Mouse (Mus musculus) neural tube, embryonic 14.5 days (tissue): Measurements from ENCODE around the gene Jmjd7. TPM values are rescaled to one million over a fixed set of nuclear protein-coding genes. Genes with fewer than 3 reads are reported as not detected.

Experiments
- ATAC-seq: fragments of 200-750 bp; cut with Nextera tagmentation; 2 replicates; pipeline ENCODE4 v1.8.0; 2017; ENCODE audit warnings: low read depth, mild to moderate bottlenecking, moderate TSS enrichment, moderate library complexity
- H3K27ac ChIP-seq: fragments of 300-500 bp; sonication (generic); 2 replicates; pipeline ENCODE4 v1.5.1; 2014; ENCODE audit warnings: low read depth, mild to moderate bottlenecking, control low read depth, low read length, moderate library complexity, mixed read lengths
- H3K27me3 ChIP-seq: fragments of 300-500 bp; sonication (generic); 2 replicates; pipeline ENCODE4 v1.6.1; 2014; ENCODE audit warnings: low read length; ENCODE audit not compliant: control insufficient read depth, insufficient read depth
- H3K36me3 ChIP-seq: fragments of 300-500 bp; sonication (generic); 2 replicates; pipeline ENCODE4 v1.6.1; 2014; ENCODE audit warnings: low read length, mixed read lengths; ENCODE audit not compliant: control insufficient read depth, insufficient read depth
- H3K4me1 ChIP-seq: fragments of 300-500 bp; sonication (generic); 2 replicates; pipeline ENCODE4 v1.6.1; 2014; ENCODE audit warnings: low read length; ENCODE audit not compliant: control insufficient read depth, insufficient read depth
- H3K4me2 ChIP-seq: fragments of 300-500 bp; sonication (generic); 2 replicates; pipeline ENCODE4 v1.6.1; 2014; ENCODE audit warnings: mild to moderate bottlenecking, low read depth, low read length, control low read depth
- H3K4me3 ChIP-seq: fragments of 300-500 bp; sonication (generic); 2 replicates; pipeline ENCODE4 v1.5.1; 2014; ENCODE audit warnings: low read depth, low read length, control low read depth, mixed read lengths
- H3K9ac ChIP-seq: fragments of 300-500 bp; sonication (generic); replicated peaks from 2 replicates; pipeline ENCODE4 v1.6.1; 2014; ENCODE audit warnings: low read depth, mild to moderate bottlenecking, control low read depth, low read length, mixed read lengths
- H3K9me3 ChIP-seq: fragments of 300-500 bp; sonication (generic); 2 replicates; pipeline ENCODE4 v1.6.1; 2016; ENCODE audit warnings: low read length; ENCODE audit not compliant: control insufficient read depth
- WGBS: fragments of 180-500 bp; shearing (Covaris S2); extraction: QIAGEN DNeasy Blood & Tissue Kit; methylation state at CpG from one replicate; pipeline ENCODE4 v1.1.7; 2014; 5-methylcytosine and 5-hydroxymethylcytosine counted together
- polyA plus RNA-seq: library from polyadenylated mRNA; unstranded; fragments of >200 nt; fragmentation: Nextera tagmentation; extraction: Ambion mirVana; gene quantifications from 2 replicates; pipeline ENCODE4 v1.2.1, GENCODE M21; 2014

Gene Jmjd7
- polyA plus RNA-seq, 1 experiment from 2014 or later: 25.3 TPM

GRCm38 (mm10) chr2:120064639-120065038 is 37.4 kb downstream of the Jmjd7 start:
- Histone ChIP-seq H3K9me3 (no peaks in the 10 kb centered on the region), H3K27me3 (no peaks in the 10 kb centered on the region), H3K4me1 (no peaks in the 10 kb centered on the region), H3K9ac (no peak overlapping the region), H3K36me3 (no peaks in the 10 kb centered on the region), H3K4me2 (no peak overlapping the region), H3K27ac (no peak overlapping the region), H3K4me3 (no peak overlapping the region)
- no peak for ATAC-seq
- WGBS: 89% methylated on average over 6 of the region's 6 CpGs

GRCm38 (mm10) chr2:120065243-120065642 is 38.0 kb downstream of the Jmjd7 start:
- WGBS: 91% methylated on average over 10 of the region's 10 CpGs

GRCm38 (mm10) chr2:120066224-120066623 is 38.9 kb downstream of the Jmjd7 start:
- Histone ChIP-seq H3K36me3 (no peaks in the 10 kb centered on the region), H3K9me3 (no peaks in the 10 kb centered on the region), H3K4me1 (no peaks in the 10 kb centered on the region), H3K27me3 (no peaks in the 10 kb centered on the region), H3K9ac (no peak overlapping the region), H3K4me3 (no peak overlapping the region), H3K4me2 (no peak overlapping the region), H3K27ac (no peak overlapping the region)
- no peak for ATAC-seq
- 86% methylated on average over 3 of the region's 3 CpGs for WGBS

More at GRCm38 (mm10) chr2:120065243-120065642, 38.0 kb downstream of the Jmjd7 start:
- Histone ChIP-seq H3K9ac (no peak overlapping the region), H3K4me1 (no peaks in the 10 kb centered on the region), H3K9me3 (no peaks in the 10 kb centered on the region), H3K4me3 (no peak overlapping the region), H3K4me2 (no peak overlapping the region), H3K27me3 (no peaks in the 10 kb centered on the region), H3K36me3 (no peaks in the 10 kb centered on the region), H3K27ac (no peak overlapping the region)
- ATAC-seq: no peak

- no peak overlapping the region for H3K27ac ChIP-seq
- H3K4me3 ChIP-seq: no peak overlapping the region
- no peak overlapping the region for H3K4me2 ChIP-seq
- H3K36me3 ChIP-seq: no peaks in the 10 kb centered on the region
- 46% methylated on average over 16 of the region's 16 CpGs for WGBS
- H3K27me3 ChIP-seq: no peaks in the 10 kb centered on the region
- H3K9ac ChIP-seq: peak overlapping the region; percentile 21
- peak; percentile 31; the same call in 1 of the 2 replicates for ATAC-seq
- no peaks in the 10 kb centered on the region for H3K4me1 ChIP-seq
- H3K9me3 ChIP-seq: no peaks in the 10 kb centered on the region
These were observed 41.5 kb downstream of the Jmjd7 start for GRCm38 (mm10) chr2:120068555-120069465.

- no peaks in the 10 kb centered on the region for H3K4me1 ChIP-seq
- H3K9me3 ChIP-seq: no peaks in the 10 kb centered on the region
- H3K4me3 ChIP-seq: no peak overlapping the region
- no peaks in the 10 kb centered on the region for H3K27me3 ChIP-seq
- no peak for ATAC-seq
- H3K36me3 ChIP-seq: no peaks in the 10 kb centered on the region
- WGBS: 71% methylated on average over 8 of the region's 8 CpGs
- H3K9ac ChIP-seq: no peak overlapping the region
- H3K4me2 ChIP-seq: no peak overlapping the region
- no peak overlapping the region for H3K27ac ChIP-seq
These were observed 42.2 kb downstream of the Jmjd7 start for GRCm38 (mm10) chr2:120069466-120069990.

GRCm38 (mm10) chr2:120074096-120074495 is 46.8 kb downstream of the Jmjd7 start:
- H3K9ac ChIP-seq: no peak overlapping the region
- ATAC-seq: no peak
- no peak overlapping the region for H3K4me2 ChIP-seq
- WGBS: 100% methylated on average over 4 of the region's 4 CpGs
- H3K36me3 ChIP-seq: no peaks in the 10 kb centered on the region
- no peak overlapping the region for H3K27ac ChIP-seq
- H3K27me3 ChIP-seq: peaks cover 9% of the 10 kb centered on the region; the same call in 1 of the 2 replicates
- no peaks in the 10 kb centered on the region for H3K9me3 ChIP-seq
- no peak overlapping the region for H3K4me3 ChIP-seq
- H3K4me1 ChIP-seq: no peaks in the 10 kb centered on the region

GRCm38 (mm10) chr2:120076076-120076705 is 48.9 kb downstream of the Jmjd7 start:
- Histone ChIP-seq H3K4me3 (peak overlapping the region; percentile 31), H3K4me1 (no peaks in the 10 kb centered on the region), H3K36me3 (no peaks in the 10 kb centered on the region), H3K9me3 (no peaks in the 10 kb centered on the region), H3K27me3 (peaks cover 9% of the 10 kb centered on the region; the same call in 1 of the 2 replicates), H3K27ac (no peak overlapping the region), H3K9ac (no peak overlapping the region), H3K4me2 (peak overlapping the region; percentile 51)
- ATAC-seq: peak; percentile 76
- WGBS: 1% methylated on average over 36 of the region's 36 CpGs
